Mouse (Mus musculus): ENCODE data around the gene Cfap43. TPM values are rescaled to one million over a fixed set of nuclear protein-coding genes. Genes with fewer than 3 reads are reported as not detected.

Cfap43 gene
- total RNA-seq, 4 experiments from 2014 or later, result not detected

GRCm38 (mm10) chr19:47884296-47885085, 34.6 kb downstream of the Cfap43 start:
- no peak for DNase-seq

GRCm38 (mm10) chr19:47882882-47883254, 36.2 kb downstream of the Cfap43 start:
- no peak for DNase-seq

GRCm38 (mm10) chr19:47882151-47882881, 36.8 kb downstream of the Cfap43 start:
- peak; percentile 55 for DNase-seq

GRCm38 (mm10) chr19:47881538-47881937, 37.5 kb downstream of the Cfap43 start:
- no peak for DNase-seq

GRCm38 (mm10) chr19:47876252-47876651, 42.8 kb downstream of the Cfap43 start:
- DNase-seq, result no peak

- DNase-seq, result no peak
These were observed 47.6 kb downstream of the Cfap43 start for GRCm38 (mm10) chr19:47871515-47871914.

GRCm38 (mm10) chr19:47870102-47870666, 48.9 kb downstream of the Cfap43 start:
- no peak for DNase-seq

GRCm38 (mm10) chr19:47869516-47869915, 49.6 kb downstream of the Cfap43 start:
- DNase-seq, result no peak

- DNase-seq, result no peak
These were observed 50.1 kb downstream of the Cfap43 start for GRCm38 (mm10) chr19:47868951-47869350.

- DNase-seq, result no peak
These were observed 51.4 kb downstream of the Cfap43 start for GRCm38 (mm10) chr19:47867628-47868175.

- peak; percentile 91 for DNase-seq
These were observed 53.6 kb downstream of the Cfap43 start, which contains the start of gene Gsto2 for GRCm38 (mm10) chr19:47865353-47865947. Gene Gsto2 (plus strand): TSS chr19:47865534.

GRCm38 (mm10) chr19:47864721-47865120, 54.4 kb downstream of the Cfap43 start:
- DNase-seq, result no peak

GRCm38 (mm10) chr19:47864051-47864450, 55.0 kb downstream of the Cfap43 start:
- no peak for DNase-seq

GRCm38 (mm10) chr19:47862581-47862980, 56.5 kb downstream of the Cfap43 start:
- DNase-seq, result no peak

GRCm38 (mm10) chr19:47859180-47859579, 59.9 kb downstream of the Cfap43 start:
- no peak for DNase-seq

GRCm38 (mm10) chr19:47857957-47858942, 60.8 kb downstream of the Cfap43 start:
- DNase-seq, result no peak

- DNase-seq, result peak; percentile 88
These were observed 64.0 kb downstream of the Cfap43 start, which contains the start of gene Gsto1 for GRCm38 (mm10) chr19:47854796-47855783. Gene Gsto1 (plus strand): TSS chr19:47854970.

GRCm38 (mm10) chr19:47853951-47854795, 64.9 kb downstream of the Cfap43 start:
- DNase-seq, result peak; percentile 20

GRCm38 (mm10) chr19:47853053-47853452, 66.0 kb downstream of the Cfap43 start:
- no peak for DNase-seq
